Mouse (Mus musculus) cerebellum, postnatal 4 days (tissue): Measurements from ENCODE around the gene Pcbp2.

Experiments used
- DNase-seq, 2 experiments: peaks; one replicate each; pipeline ENCODE4 v3.0.0; 2022; ENCODE audit warnings: low spot score in 2 of 2, mixed read lengths in 1 of 2

Pcbp2 gene

DNA sequence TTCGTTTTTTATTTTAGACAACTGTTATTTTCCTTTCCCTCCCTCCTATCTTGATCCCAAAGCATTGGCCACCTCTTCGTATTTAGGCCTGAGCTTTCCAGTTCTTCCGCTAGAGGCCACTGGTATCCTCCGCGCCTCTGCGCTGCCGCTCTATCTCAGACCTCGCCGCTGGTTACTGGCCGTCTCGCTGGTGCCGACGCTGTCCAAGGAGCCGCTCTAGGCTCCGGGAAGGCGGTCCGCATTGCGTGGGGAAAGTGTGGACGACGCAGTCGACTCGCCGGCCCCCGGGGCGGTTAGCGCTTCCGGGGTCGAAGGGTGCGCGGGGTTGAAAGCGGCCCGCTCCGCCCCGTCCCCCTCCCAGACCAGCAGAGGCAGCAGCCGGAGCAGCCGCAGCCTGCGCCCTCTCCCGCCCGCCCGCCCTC lies at the start of gene Pcbp2:
TSS of gene Pcbp2 (plus strand) at position 357 of the 422 bp plus-strand sequence.
- DNase-seq = peak; percentile 94 to 95

DNA sequence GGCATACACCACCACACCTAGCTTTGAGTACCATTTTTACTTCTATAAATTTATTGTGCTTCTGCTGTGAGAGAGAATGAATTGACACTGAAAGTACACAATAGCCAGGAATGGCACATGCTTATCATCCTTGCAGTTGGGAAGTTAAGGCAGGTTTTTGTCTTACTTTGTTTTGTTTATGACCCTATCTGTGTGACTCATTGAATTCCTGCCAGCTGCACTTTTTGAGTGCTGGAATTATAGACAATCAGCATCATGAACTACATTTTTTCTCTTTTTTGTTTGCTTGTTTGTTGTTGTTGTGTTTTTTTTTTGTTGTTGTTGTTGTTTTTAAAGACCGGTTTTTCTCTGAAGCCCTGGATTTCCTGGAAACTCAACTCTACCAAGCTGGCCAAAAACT lies 49.4 kb upstream of the Pcbp2 start:
- no peak for DNase-seq

DNA sequence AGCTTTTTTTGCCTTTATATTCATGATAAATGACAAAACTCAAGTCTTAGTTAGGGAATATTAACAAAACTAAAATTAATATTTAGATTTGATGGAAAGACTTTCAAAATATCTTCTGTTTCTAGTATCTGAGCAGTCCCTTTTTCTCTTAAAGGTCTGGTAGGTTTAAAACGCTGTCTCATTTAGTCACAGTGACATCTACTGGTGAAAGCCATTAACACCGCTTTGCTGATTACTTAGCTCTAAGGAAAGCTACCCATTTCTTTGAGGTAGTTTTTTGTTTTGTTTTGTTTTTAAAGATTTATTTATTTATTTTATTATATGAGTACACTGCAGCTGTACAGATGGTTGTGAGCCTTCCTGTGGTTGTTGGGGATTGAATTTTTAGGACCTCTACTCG lies 48.9 kb upstream of the Pcbp2 start:
- peak in 1 of 2 experiments; percentile 31 for DNase-seq

DNA sequence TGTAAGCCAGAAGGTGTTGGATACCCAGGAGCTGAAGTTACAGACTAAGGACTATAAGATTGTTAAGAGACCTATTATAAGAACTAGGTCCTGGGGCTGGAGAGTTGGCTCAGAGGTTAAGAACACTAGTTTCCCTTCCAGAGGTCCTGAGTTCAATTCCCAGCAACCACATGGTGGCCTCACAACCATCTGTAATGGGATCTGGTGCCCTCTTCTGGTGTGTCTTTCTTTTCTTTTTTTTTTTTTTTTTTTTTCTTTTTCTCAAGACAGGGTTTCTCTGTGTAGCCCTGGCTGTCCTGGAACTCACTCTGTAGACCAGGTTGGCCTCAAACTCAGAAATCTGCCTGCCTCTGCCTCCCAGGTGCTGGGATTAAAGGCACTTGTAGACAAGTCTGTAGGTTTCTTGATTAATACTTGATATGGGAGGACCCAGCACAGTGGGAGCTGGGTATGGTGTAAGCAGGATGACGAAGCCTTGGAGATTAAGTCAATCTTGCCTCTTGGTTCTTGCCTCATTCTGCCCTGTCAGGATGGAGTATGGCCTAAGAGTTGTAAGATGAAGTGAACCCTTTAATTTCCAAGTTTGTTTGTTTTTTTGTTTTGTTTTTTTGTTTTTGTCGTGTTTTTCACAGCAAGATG lies 46.6 kb upstream of the Pcbp2 start:
- no peak for DNase-seq

DNA sequence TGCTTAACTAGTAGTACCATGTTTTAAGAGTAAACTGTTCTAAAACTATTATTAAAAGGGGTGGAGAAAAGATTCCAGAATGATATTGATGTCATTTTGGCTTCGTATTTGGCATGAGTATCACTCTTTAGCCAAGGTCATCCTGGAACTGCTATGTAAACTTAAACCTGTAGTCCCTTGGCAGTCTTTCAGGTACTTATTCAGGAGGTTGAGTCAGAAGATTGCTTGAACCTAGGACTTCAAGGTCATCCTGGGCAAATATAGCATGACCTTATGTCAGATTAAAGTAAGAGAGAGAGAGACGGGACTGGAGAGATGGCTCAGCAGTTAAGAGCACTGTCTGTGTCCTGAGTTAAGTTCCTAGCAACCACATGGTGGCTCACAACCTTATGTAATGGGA lies 45.7 kb upstream of the Pcbp2 start:
- DNase-seq = no peak

DNA sequence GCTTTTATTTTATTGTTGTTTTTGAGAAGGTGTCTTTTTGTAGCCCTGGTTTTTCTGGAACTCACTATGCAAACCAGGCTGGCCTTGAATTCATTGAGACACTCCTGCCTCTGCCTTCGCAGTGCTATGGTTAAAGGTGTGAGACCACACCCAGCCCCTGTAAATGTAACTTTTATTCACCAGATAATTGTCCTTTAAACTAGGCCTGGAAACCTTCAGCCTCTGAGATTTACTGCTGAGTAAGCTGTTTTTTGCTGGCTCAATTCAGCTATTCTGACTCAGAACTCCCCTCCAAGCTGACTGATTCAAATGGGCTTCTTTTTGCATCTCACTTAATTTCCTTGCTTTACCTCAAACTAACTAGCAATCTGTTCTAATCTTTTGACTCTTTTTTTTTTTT lies 43.4 kb upstream of the Pcbp2 start:
- no peak for DNase-seq

DNA sequence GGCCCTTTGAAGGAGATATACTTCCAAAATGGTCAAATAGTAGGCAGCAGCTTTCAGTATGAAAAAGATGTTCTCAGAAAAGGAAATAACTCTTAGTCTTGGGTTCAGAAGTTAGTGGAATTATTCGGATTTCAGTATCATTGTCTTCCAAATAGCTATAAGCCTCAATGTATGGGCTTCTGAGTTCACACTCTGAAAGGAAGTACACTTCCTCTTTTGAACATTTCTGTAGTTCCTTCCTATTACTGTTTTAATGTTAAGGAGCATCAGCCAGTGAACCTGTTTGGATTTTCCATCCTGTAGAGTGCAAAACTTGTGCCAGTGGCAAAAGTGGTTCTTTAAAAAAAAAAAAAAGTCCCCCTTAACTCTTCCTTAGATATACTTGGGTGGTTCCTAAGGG lies 38.3 kb upstream of the Pcbp2 start:
- no peak for DNase-seq

DNA sequence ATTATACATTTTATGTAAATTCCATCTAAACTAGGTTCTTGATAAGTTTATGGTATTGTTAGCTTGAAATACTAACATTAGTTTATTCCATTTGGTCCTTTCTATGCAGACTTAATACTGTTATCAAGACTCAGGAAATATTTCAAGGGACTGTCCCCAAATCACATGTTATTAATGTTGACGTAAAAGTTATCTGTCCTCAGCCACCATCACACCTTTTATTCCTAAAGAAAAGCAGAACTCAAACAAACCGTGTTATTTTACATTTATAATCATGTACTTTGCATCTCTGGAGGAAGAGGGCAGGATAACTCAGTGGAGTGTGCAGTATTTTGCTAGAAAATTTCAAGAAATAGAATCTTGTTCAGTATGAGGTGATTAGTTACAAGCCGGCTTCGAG lies 37.2 kb upstream of the Pcbp2 start:
- DNase-seq = no peak

DNA sequence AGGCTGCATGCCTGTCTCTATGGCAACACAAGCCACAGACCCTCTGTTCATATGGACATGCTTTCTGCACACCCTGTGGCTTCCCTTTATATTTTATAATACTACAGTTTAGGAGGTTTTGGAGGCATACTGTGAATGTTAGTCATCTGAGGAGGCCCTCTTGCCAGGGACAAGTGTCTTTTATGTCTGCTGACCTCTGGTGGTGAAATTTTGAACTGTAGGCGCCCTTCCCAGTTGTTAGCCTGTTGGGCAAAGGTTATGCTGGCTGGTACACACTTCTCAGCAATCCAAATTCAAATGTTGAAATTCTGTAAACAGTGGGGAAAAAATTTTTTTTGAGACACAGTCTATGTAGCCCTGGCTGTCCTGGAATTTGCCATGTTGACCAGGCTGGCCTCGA lies 27.8 kb upstream of the Pcbp2 start:
- DNase-seq = peak; percentile 77 to 85

DNA sequence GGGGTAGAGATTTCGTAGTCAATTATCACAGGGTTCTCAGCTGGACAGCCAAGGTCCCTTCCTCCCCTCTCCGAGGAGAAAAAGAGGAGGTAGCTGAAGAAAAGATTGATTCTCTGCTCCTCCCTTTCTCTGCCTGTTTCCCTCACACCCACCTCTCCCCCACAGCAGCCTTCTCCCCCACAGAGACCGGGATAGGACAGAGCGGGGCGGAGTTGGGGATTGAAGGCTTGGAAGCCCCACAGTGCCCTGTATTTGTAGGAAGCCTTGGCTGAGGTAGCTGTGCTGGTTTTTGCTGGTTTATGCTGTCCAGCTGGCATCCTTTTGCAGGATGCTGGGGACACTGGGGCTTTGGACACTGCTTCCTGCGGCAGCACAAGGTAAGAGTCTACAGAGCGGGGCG lies 25.2 kb upstream of the Pcbp2 start, which contains the start of gene Amhr2:
TSS of gene Amhr2 (plus strand) at position 222 of the 400 bp plus-strand sequence.
- DNase-seq = no peak

DNA sequence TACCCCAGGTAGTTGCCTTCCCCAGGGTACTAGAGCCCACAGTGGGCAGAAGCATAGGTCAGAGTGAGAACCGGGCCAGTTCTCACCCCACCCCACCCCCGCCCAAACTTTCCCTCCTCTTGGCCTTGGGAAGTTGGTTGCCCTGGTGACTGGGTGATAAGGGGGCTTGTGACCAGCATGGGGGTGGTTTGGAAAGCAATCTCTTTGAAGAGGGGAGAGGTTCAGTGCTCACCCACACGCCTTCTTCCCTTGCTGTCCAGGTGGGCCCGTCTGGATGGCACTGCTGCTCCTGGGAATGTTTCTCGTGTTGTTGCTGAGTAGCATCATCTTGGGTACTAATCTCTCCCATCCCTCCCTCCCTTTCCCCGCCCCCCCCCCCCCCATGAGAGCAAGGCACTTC lies 23.9 kb upstream of the Pcbp2 start:
- no peak for DNase-seq

DNA sequence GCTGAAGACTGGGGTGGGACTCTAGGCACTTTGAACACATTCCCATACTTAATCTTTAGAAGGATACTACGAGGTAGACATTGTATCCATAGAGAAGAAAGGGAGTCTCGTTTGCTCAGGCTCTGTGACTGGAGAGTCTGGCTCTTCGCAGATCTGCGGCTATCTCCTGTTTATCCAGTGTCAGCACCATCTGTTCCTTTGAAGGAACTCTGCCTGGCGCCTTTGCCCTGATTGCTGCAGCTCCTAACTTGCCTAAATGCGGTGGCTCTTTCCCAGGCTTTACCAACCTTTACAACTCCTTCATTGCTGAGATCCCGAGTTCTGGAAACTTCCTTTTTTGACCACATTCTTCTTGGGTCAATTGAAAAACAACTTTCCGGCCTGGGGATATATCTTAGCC lies 21.0 kb upstream of the Pcbp2 start:
- DNase-seq = no peak

DNA sequence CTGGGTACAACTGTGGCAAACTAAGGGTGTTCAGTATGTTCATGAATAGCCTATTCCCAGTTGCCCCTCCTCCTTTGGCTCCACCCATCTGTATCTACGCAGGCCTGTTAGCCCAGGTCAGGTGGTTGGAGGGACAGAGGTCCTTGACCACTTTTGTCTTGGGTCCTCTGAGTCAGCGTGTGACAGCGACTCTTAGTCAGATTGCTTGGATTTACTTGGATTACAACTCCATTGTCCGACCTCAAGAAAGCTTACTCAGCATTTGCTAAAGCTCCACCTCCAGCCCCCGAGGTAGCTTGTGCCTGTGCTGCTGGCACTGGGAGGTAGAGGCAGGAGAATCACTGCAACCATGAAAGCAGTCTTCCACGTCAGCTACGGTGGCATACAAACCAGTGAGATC lies 19.4 kb upstream of the Pcbp2 start:
- no peak for DNase-seq

DNA sequence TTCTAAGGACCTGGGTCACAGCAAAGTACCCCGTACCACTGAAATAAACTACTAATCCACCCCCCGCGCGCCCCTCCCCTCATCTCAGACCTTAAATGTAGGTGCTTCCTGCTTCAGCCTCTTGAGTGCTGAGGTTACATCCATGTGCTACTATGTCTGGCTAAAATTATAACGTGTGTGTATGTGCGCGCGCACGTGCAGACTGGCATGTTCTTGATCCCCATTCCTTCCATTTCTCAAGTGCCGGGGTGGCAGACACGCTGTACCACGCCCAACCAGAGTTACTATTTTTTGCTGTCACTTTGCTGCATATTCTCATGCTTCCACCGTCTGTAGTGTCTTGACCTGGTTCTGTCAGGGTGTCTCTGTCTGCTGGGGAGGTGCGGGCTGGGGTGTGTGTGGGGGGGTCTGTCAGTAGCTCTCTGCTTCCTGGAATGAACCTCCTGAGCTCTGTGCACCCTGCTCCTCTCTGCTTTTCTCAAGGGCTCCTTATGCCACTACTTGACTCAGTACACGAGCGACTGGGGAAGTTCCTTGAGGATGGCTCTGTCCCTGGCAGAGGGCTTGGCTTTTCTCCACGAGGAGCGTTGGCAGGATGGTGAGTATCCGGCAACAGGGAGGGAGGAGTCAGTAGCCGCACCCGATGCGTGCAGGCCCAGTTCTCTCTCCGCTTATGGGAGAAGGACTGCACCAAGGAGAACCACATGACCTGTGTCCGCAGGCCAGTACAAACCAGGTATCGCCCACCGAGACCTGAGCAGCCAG lies 18.5 kb upstream of the Pcbp2 start:
- DNase-seq = no peak

DNA sequence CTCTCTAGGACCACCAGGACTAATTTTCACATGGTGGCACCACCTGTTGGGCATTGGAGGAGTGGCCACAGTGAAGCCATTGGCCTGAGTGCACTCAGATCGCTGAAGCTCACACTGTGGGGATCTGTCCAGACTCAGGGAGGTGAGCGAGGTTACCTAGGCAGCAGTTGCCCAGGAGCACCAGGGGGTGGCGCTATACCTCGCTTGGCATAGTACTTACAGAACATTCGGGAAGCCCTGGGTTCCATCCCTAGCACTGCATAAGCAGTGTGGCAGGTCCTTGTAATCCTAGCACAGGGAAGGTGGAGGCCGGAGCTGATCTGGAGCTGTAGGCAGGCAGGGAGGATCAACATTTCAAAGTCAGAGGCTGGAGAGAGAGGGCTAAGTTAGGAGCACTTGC lies 14.3 kb upstream of the Pcbp2 start:
- DNase-seq = no peak

DNA sequence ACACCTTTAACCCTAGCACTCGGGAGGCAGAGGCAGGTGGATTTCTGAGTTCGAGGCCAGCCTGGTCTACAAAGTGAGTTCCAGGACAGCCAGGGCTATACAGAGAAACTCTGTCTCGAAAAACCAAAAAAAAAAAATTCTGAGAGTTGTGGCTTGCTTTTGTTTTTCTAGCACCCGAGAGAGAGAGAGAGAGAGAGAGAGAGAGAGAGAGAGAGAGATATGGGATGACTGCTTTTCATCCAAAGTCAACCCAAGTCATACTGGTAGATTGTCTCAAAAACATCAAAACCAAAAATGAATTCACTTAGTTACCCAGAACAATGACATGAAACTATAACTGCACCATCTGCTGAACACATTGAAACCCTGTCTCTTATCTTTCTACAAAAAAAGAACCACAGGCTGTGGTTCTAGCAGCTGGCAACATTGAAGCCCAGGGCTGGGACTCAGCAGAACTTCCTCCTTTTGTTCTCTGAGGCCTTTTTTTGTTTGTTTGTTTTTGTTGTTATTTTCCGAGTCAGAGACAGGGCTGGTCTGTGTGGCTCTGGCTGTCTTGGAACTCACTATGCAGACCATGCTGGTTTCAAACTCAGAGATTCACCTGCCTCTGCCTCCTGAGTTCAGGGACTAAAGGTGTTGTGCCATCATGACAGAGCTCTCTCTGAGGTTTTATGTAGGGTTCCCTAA lies 12.1 kb upstream of the Pcbp2 start:
- no peak for DNase-seq

DNA sequence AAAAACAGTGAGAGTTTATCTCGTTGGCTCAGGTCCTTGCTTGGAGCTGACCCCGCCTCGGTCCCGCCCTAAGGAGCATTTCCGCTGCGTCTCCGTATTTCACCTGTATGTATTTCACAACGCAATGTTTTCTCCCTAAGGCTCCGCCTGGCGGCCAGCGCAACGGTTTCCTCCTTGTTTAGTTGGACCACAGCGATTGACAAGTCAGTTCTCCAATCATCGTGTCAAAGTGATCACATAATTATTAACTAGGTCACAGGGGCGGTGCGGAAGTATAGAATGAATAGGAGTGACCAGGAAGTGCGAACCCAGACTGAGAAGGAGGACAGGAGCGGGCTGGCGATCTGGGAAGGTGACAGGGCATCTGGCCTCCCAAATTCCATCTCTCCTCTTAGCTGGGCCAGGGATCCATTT lies 11.4 kb upstream of the Pcbp2 start, which contains the start of gene Prr13:
TSS of gene Prr13 (plus strand) at position 125 of the 414 bp plus-strand sequence.
- DNase-seq = peak; percentile 64 to 83

DNA sequence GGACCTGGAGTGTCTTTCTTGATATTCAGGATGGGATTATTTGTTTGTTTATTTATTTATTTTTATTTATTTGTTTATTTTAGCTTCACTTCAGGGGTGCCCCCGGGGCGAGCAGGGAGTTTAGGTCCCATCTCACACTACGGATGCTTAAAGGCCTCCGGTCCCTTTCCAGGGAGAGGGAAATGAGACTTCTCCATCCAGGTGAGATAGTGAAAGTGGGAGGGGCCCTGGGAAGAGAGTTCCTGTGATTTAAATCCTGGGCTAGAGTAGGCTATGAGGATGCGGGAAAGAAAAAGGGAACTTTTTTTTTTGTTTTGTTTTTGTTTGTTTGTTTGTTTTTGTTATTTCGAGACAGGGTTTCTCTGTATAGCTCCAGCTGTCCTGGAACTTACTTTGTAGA lies 11.0 kb upstream of the Pcbp2 start:
- DNase-seq = no peak

DNA sequence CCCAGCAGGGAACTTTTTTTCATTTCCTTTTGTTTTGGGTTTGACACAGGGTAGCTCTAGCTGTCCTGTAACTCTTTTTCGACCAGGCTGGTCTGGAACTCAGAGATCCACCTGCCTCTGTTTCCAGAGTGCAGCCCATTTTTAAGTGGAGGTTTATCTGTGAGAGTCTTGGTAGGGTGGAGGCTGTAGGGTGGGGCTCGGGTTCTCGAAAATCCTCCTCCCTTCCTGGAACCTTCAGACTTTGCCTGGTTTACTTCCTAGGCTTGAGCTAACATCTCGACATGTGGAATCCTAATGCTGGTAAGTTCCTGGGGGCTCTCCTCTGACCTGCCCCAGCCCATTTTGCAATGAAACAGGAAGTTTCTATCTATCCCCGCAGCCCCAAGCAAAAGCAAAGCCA lies 10.5 kb upstream of the Pcbp2 start:
- no peak for DNase-seq

DNA sequence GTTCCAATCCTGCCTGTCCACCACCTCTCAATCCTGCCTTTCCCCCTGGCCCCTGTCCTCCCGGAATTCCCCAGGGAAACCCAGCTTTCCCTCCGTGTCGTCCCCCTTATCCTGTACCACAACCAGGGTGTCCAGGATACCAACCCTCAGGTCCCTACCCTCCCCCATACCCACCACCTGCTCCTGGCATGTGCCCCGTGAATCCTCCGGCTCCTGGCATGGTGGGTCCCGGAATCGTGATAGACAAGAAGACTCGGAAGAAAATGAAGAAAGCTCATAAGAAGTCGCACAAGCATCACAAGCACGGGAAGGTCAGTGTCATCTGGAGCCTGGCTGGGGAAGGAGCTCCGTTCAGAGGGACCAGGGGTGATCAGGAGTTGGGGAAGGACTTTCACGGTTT lies 9.9 kb upstream of the Pcbp2 start:
- no peak for DNase-seq

DNA sequence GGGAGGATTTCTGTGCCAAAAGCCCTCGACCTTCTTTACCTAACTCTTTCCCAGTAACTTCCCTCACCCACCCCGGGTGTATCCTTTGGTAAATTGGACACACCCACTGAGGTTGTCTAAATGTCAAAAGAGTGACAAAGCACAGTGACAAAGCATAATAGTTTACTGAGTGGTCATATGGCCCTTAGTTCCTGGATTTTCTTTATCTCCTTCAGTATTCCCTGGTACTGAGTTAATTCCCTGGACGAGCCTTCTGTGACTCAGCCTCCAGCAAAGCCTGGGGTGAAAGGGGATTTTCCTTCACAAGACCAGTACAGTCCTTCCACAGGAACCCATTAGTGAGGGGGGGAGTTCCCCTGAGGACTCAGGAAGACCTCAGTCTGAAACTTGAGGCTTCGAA lies 9.4 kb upstream of the Pcbp2 start:
- DNase-seq = no peak

DNA sequence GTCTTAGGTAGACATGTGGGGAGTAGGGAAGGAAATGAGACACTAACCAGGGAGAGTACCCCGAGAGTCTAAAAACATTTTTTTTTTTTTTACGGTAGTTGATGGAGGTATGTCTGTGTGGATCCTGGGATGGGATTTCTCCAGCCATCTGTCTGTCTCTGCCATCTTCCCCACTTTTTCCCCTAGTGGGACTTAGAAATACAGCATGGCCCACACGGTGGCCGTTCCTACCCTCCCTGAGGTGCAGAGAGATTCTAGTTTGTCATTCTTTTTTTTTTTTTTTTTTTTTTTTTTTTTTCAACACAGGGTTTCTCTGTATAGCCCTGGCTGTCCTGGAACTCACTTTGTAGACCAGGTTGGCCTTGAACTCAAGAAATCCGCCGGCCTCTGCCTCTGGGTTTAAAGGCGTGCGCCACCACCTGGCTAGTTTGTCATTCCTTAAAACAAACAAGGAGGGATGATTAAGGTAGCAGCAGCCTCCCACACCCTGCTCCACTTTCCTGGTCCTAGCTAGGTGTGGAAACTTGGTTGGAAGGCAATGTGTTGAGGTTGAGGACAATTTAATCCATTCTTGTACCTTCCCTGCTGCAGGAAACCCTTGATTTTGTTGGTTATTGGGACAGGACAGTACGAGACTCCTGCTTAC lies 8.8 kb upstream of the Pcbp2 start:
- DNase-seq = no peak
